Mouse (Mus musculus) layer of hippocampus, postnatal 14 days (tissue): ENCODE results near the gene Mrpl45. TPM values are rescaled to one million over a fixed set of nuclear protein-coding genes. Genes with fewer than 3 reads are reported as not detected.

Experiments
- DNase-seq, 2 experiments: peaks; one replicate each; pipeline ENCODE4 v3.0.0; 2021 to 2022; ENCODE audit warnings: low spot score in 2 of 2, mixed read lengths in 1 of 2
- total RNA-seq, 2 experiments: library from RNA; stranded (reverse); gene quantifications; 2 replicates each; pipeline ENCODE4 v1.2.3; 2021

Mrpl45 gene
- total RNA-seq, 2 experiments from 2014 or later: 20.4 to 22.7 TPM

DNA sequence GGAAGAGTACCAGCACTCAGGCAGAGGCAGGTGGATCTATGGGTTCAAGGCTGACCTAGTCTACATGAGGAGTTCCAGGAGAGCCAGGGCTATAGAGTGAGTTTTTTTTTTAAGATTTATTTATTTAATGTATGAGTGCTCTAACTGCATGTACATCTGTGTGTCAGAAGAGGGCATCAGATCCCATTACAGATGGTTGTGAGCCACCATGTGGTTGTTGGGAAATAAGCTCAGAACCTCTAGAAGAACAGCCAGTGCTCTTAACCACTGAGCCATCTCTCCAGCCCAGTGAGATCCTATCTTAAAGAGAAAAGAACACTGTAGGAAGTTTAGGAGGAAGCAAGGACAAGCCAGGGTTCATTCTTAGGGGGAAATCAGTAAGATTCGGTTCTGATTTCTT lies 14.8 kb downstream of the Mrpl45 start:
- DNase-seq: no peak

GRCm38 (mm10) chr11:97331231-97332190 lies 16.0 kb downstream of the Mrpl45 start:
- DNase-seq: no peak

DNA sequence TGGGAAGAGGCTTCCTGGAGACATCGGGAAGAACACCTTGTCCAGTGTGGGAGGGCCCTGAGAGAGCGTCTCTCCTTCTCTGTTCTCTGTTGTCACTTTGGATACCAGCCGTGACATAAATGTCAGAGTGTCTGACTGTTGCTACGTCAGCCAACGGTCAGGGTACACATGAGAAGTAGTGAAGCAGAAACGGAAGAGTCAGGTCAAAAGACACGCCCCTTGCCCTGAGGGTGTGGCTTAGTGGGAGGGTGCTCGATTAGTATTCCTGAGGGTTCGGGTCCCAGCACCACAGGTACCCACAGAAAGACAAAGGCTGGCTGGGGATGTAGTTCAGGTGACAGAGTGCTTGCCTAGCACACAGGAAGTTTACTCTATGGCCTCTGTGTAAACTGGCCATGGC lies 17.5 kb downstream of the Mrpl45 start:
- no peak for DNase-seq

DNA sequence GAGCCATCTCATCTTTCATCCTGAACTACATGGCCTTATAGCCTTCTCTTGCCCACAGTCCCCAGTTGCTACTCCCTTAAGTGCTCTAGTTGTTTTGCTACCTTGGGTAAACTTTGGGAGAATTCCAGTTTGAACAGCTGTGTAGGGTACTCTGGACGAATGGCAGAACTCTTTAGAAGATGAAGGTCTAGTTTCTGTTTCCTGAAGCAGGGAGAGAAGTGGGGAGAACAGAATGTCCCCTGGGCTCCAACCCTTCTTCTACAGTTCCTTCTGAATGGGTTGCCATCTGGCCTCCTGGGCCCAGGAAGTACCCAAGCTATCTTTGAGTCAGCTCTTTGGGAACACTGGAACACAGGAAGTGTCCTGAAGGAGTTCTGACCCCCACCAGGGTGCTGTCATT lies 18.4 kb downstream of the Mrpl45 start:
- DNase-seq: no peak

DNA sequence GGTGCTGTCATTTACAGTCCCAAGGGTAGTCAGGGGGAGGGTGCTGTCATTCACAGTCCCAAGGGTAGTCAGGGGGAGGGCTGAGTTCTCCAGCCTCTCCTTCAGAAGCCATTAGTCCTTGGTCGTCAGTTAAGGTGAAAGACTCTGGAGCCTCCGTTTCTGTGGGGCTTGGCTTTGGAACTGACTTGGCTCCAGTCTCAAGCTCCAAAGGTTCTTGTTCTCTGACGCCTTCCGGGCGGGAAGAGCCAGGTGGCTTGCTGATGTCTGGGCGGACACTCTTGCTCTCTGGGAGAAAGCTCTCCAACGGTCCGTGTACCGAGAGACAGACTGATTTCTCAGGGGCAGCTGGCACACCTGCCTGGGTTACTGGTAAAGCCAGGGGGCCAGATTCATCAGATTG lies 18.9 kb downstream of the Mrpl45 start:
- no peak for DNase-seq

DNA sequence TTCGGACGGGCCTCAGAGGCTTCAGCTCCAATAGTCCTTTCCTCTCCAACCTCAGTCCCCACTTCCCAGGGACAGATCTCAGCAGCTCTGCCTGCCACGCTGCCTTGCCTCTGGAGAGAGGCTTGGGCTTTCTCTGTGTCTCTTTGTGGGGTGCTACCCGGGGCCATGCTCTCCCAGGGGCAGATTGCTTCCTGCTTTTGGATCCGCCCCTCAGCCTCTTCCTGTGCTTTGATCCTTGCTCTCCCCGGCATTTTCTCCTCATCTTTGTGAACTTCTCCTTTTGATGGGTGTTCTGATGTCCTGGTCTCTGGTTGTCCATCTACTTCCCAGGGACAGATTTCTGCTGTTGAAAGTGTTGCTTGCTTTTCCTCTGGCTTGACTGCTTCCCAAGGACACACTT lies 20.7 kb downstream of the Mrpl45 start:
- DNase-seq: no peak

DNA sequence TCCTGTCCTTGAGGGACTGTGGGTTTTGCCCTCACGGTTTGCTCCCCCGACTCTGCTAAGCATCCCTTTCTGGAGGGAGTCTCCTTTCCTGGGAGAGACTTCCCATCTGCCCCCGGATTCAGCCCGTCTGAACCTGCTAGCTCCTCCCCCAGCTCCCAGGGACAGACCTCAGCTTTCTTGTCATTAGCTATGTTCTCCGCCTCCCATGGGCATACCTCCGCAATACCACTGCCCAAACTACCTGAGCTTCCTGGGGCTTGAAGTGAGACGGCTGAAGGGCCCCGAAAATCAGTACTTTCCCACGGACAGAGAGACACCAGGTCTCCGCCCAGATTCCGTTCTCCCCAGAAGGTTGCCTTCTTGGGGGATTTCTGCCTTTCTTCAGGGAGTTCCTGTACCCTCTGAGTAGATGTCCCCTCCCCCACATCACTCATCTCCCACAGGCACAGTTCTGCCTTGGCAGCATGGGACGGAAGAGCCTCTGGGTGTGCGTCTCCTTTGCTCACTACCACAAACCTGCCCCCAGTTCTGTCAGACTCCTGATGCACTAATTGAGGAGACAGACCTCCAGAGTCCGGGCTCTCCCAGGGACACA lies 21.3 kb downstream of the Mrpl45 start:
- no peak for DNase-seq

- DNase-seq: no peak
Observed at GRCm38 (mm10) chr11:97337363-97337762, 21.8 kb downstream of the Mrpl45 start.

GRCm38 (mm10) chr11:97338302-97338976 lies 22.9 kb downstream of the Mrpl45 start:
- no peak for DNase-seq

- peak; percentile 49 to 60 for DNase-seq
Observed at GRCm38 (mm10) chr11:97338977-97339315, 23.4 kb downstream of the Mrpl45 start.

DNA sequence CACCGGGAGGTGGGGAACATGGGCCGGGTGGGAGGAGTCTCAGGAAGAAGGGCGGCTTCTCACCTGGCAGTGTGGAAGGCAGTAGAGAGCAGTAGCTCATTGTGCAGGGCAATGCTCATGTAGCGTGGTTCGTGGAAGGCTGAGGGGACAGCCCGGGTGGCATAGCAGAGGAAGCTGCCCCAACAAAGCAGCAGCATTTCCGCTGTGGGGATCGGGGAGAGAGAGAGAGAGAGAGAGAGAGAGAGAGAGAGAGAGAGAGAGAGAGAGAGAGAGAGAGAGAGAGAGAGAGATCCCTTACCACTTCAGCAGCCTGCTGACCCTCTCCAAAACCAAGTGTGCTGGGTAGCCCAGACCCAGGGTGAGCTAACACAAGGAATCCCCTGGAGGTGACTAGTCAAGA lies 27.7 kb downstream of the Mrpl45 start:
- DNase-seq: no peak

DNA sequence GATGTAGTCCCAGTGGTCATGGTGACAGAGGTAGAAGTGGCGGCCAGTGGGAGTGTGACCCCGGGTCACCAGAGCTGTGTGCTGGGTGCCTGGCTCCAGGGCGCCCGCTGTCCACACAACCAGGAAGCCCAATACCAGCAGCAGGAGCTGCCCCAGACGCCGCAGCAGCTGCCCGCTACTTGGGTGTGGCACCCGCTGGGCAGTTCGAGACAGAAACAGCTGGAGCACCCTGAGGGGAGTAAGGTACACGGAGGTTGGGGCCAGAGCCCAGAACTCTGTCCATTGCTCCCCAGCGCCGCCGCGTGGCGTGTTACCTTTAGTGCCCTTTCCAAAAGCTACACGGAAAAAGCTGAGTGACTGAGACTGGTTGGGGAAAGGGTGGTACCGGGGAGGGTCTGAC lies 28.1 kb downstream of the Mrpl45 start:
- DNase-seq: no peak

DNA sequence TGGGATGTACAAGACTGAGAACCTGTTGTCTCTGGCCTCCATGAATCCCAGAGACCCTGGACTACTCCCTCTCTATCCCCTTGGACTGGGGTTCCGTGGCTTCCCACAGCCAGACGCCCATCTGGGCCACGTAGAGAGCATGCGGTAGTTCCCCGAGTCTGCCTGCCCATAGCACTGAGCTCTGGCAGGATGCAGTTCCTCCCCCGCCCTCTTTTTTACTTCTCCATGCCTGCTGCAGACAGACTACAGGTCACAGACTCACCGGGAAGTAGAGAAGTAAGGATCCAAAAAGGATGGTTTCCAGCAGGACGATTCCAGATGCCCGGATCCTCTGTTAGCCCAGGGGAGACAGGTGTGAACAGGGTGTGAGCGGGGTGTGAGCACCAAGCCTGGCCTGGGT lies 29.9 kb downstream of the Mrpl45 start:
- no peak for DNase-seq

DNA sequence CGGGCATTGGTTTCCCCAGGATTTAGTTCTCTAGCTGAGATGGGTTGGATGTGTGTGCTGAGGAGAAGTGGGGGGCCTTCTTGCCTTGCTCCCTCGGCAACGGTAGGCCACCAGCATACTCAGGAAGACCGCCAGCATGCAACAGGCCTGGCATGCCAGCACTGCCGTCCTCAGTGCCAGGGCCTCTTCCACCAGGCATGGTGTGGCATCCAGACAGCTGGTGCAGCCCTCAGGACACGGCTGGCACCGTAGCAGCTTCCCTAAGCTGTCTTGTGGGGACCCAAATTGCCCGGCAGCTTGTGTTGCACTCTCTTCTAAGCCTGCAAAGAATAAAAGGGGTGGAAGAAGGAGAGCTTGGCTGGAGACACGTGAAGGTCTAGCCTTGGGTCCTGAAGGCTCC lies 30.9 kb downstream of the Mrpl45 start:
- no peak for DNase-seq

GRCm38 (mm10) chr11:97347291-97347690 lies 31.8 kb downstream of the Mrpl45 start:
- DNase-seq: no peak

DNA sequence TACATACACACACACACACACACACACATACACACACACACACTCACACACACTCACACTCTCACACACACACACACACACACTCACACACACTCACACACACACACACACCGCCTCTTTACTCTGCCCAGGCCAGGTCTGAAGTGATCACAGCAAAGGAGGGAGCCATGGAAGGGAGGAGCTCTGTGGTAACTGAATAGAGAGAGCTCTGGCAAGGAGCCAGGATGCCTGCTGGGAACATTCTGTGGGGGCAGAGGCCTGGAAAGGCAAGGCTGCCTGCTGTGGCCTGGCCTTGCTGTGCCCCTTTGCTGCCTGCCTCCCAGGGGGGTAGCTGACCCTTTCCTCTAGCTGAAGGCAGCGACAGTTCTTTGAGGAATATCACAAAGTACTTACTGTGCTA lies 34.5 kb downstream of the Mrpl45 start:
- DNase-seq: peak; percentile 66 to 78

DNA sequence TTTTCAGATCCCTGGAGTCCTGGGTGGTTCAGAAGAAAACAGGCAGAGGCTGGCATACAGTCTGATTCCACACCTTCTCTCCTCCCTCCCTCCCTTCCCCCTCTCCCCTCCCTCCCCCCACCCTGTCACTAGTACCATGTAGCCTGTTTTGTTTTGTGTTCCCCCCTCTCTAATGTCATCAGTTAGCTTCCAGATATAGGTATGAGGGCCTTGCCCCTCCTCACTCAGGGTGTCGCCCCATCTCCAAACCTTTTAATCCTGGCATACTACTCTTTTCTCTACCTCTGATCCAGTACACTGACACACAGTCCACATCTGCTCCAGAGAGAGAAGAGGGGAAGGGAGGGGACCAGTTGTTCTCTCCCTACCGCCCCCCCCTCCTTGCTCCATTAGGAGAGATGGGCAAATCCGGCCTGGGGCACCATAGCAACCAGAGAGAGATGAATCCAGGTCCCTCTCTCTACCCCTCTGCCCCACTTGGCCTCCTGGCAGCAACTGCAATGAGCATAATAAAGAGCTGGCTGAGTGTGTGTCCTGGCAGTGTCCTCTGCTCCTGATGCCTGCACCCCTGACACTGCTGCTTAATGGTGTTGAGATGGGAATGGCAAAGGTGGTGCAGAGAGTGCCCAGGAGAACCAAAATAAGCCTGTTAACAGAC lies 36.6 kb downstream of the Mrpl45 start, which contains the start of gene Gpr179:
Gene Gpr179 (minus strand): TSS at position 51 of the 658 bp plus-strand sequence.
- no peak for DNase-seq

GRCm38 (mm10) chr11:97352935-97353597 lies 37.5 kb downstream of the Mrpl45 start:
- no peak for DNase-seq

- DNase-seq: no peak
Observed at GRCm38 (mm10) chr11:97354646-97355045, 39.1 kb downstream of the Mrpl45 start.

GRCm38 (mm10) chr11:97355247-97355646 lies 39.7 kb downstream of the Mrpl45 start:
- DNase-seq: no peak

DNA sequence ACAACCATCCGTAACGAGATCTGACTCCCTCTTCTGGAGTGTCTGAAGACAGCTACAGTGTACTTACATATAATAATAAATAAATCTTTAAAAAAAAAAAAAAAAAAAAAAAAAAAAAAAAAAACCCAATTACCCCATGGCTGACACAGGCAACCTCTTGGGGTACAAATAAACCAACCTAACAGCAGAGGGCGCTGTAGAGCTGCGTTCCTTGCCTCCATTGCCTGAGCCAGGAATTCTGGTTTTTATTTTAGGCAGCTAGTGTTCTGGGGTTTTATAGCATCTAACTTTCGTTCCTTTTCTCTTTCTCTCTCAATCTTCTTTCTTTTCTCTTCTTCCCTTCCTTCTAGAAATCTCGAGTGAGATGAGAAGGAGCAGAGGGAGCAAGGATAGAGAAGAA lies 42.1 kb downstream of the Mrpl45 start:
- DNase-seq: peak; percentile 51 to 80
